9 mouse cellular contexts compared by ENCODE assay signal in the genomic region with DNA sequence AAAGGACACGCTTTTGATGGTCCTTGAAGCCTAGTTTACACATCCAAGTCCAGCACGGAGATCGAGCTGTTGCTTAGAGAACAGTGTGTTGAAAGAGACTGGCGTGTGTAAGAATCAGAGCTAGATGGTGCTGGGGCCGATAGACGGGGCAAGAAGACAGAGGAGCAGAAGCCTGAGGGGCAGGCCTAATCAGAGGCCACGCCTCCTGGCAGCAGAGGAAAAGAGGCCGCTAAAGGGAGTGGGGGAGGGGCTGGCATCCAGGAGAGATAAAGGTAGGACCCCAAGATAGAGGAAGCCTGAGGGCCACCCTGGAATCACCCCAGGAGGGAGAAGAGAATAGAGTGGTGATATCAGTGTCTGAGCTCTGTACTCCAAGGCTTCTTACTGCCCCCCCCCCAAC. TPM values are rescaled to one million over a fixed set of nuclear protein-coding genes. Genes with fewer than 3 reads are reported as not detected.
A peak's percentile ranks its signal among the peaks of the same experiment; 100 is the strongest.
DNase-seq lines count a peak whose midpoint lies in the region; ATAC-seq and TF ChIP-seq lines count a peak whose summit lies in the region.
"Had no signal": no experiment of that assay in that cellular context is flagged by ENCODE, and none has a peak within 500 bp of the region (broad histone marks: within the 10 kb centered on the region; RNA-seq: fewer than 3 reads in every experiment).

No protein-coding gene starts in this region.

- ATAC-seq in limb, embryonic 12.5 days (ENCODE audit: insufficient number of reproducible peaks, insufficient read depth, low FRiP score, low TSS enrichment, low read depth) = no peak
- no peak for ATAC-seq in cerebellum, adult (ENCODE audit: insufficient number of reproducible peaks, low FRiP score, low TSS enrichment)

- 0 out of 2 replicates have a peak overlapping the region, but pooled peaks have one; percentile 12 for H3K9ac ChIP-seq in limb, embryonic 12.5 days (replicated peaks)

- H3K27ac ChIP-seq in kidney, adult 2 months (ENCODE audit: insufficient read depth, low read depth, low read length) = peak overlapping the region; percentile 32
- H3K27ac ChIP-seq in embryonic facial prominence, embryonic 10.5 days (replicated peaks) = peak overlapping the region; percentile 79
- no peak overlapping the region for H3K27ac ChIP-seq in limb, embryonic 12.5 days

- no peak for DNase-seq in kidney, adult 2 months
- DNase-seq in kidney, adult 8-10 months = no peak
- peak; percentile 60 for DNase-seq in ES-CJ7 (ENCODE audit: low read depth, low spot score)
- peak; percentile 50 for DNase-seq in embryonic facial prominence, embryonic 10.5 days (ENCODE audit: low spot score)
- DNase-seq in layer of hippocampus, adult 9-11 months = no peak
- DNase-seq in urinary bladder, postnatal 10 days (ENCODE audit: low spot score) = no peak
- DNase-seq: cerebellum, adult 11-12 months had no signal

- H3K4me1 ChIP-seq in kidney, adult 2 months (ENCODE audit: control insufficient read depth, insufficient read depth, low read length) = peaks cover 18% of the 10 kb centered on the region; the same call in 1 of the 2 replicates
- H3K4me1 ChIP-seq in embryonic facial prominence, embryonic 10.5 days = peaks cover 48% of the 10 kb centered on the region
- H3K4me1 ChIP-seq in limb, embryonic 12.5 days (replicated peaks) = peaks cover 51% of the 10 kb centered on the region

- H3K27me3 ChIP-seq in kidney, adult 2 months (replicated peaks; ENCODE audit: control insufficient read depth, insufficient read depth, low read length) = no peaks in the 10 kb centered on the region
- peaks cover 79% of the 10 kb centered on the region for H3K27me3 ChIP-seq in embryonic facial prominence, embryonic 10.5 days (replicated peaks; ENCODE audit: low read depth, poor library complexity, severe bottlenecking)
- H3K27me3 ChIP-seq in limb, embryonic 12.5 days = peaks cover 58% of the 10 kb centered on the region

- no peak for TF ChIP-seq CTCF in kidney, adult 2 months (conservative IDR thresholded peaks at IDR 0.05; ENCODE audit: insufficient read depth, insufficient read length, low read depth, low read length)

- WGBS in kidney, adult 2 months = 15% methylated on average over 8 of the region's 8 CpGs
- 8% methylated on average over 8 of the region's 8 CpGs for WGBS in embryonic facial prominence, embryonic 10.5 days
- WGBS in limb, embryonic 12.5 days = 10% methylated on average over 8 of the region's 8 CpGs

- H3K4me3 ChIP-seq in kidney, adult 2 months (ENCODE audit: insufficient read depth, low read depth, low read length) = no peak overlapping the region
- H3K4me3 ChIP-seq in embryonic facial prominence, embryonic 10.5 days = peak overlapping the region; percentile 34
- no peak overlapping the region for H3K4me3 ChIP-seq in limb, embryonic 12.5 days (replicated peaks)

- H3K9me3 ChIP-seq in embryonic facial prominence, embryonic 10.5 days = no peaks in the 10 kb centered on the region
- H3K9me3 ChIP-seq in limb, embryonic 12.5 days = no peaks in the 10 kb centered on the region

- H3K4me2 ChIP-seq in limb, embryonic 12.5 days = 0 out of 2 replicates have a peak overlapping the region, but pooled peaks have one; percentile 8

- TF ChIP-seq POLR2A in kidney, adult 2 months (IDR thresholded peaks at IDR 0.05; ENCODE audit: low read depth, low read length) = no peak

- no peaks in the 10 kb centered on the region for H3K36me3 ChIP-seq in kidney, adult 2 months (ENCODE audit: control insufficient read depth, insufficient read depth, low read length)
- no peaks in the 10 kb centered on the region for H3K36me3 ChIP-seq in embryonic facial prominence, embryonic 10.5 days (replicated peaks)
- H3K36me3 ChIP-seq in limb, embryonic 12.5 days = no peaks in the 10 kb centered on the region

RNA-seq across cellular contexts. Expression of a gene that starts 34.7 kb away (rescaled TPM):
- 122 and 126 TPM in 2 replicates for polyA plus RNA-seq in kidney, adult 2 months (2012; rRNA removed)
- 275 and 276 TPM in 2 replicates for polyA plus RNA-seq in embryonic facial prominence, embryonic 10.5 days (2016; fragmentation: Nextera tagmentation; extraction: Ambion mirVana)
- polyA plus RNA-seq in limb, embryonic 12.5 days (2016; fragmentation: Nextera tagmentation; extraction: Ambion mirVana) = 222 and 233 TPM in 2 replicates

RNA-seq across cellular contexts. Expression of a gene that starts 46.0 kb away (rescaled TPM):
- polyA plus RNA-seq in kidney, adult 2 months (2012; rRNA removed) = 3,607 and 3,750 TPM in 2 replicates
- polyA plus RNA-seq in embryonic facial prominence, embryonic 10.5 days (2016; fragmentation: Nextera tagmentation; extraction: Ambion mirVana) = 867 and 877 TPM in 2 replicates
- polyA plus RNA-seq in limb, embryonic 12.5 days (2016; fragmentation: Nextera tagmentation; extraction: Ambion mirVana) = 870 and 903 TPM in 2 replicates

Comparison
In these comparisons a context has a peak if more than half of its experiments do, and no peak if none do; other contexts are left out.
1. DNase-seq: peak in ES-CJ7 (single experiment) and embryonic facial prominence, embryonic 10.5 days (single experiment); none in kidney, adult 2 months (single experiment), kidney, adult 8-10 months (0 of 2), layer of hippocampus, adult 9-11 months (single experiment) and urinary bladder, postnatal 10 days (single experiment).